Comparison of ENCODE assay signal across 25 mouse cellular contexts in the genomic region with DNA sequence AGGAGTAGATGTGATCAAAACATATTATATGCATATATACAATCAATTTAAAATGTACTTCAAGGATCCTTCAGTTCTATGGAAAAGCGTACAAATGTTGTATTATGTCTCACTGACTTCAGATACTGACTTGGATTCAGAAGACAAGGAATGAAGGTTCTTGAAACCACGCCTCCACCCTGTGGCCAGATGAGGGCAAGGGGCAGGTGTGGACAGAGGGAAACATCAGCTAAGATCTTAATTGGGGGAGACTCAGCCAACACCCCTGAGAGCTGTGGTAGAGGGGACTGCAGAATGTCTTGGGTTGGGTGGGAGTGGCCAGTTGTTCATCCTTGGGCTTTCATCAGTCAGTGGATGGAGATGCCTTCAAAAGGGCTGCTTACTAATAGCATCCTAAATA. TPM values are rescaled to one million over a fixed set of nuclear protein-coding genes. Genes with fewer than 3 reads are reported as not detected.
"Had no signal": no experiment of that assay in that cellular context is flagged by ENCODE, and none has a peak within 500 bp of the region (broad histone marks: within the 10 kb centered on the region; RNA-seq: fewer than 3 reads in every experiment).

No protein-coding gene starts in this region.

- DNase-seq: gastrocnemius, postnatal 36 days; heart, postnatal 14 days; heart, postnatal 4 days; kidney, adult 18-20 months; kidney, adult 8-10 months; kidney, postnatal 10 days; kidney, postnatal 25 days; kidney, postnatal 4 days; left cerebral cortex, postnatal 4 days had no signal

- H3K4me1 ChIP-seq: heart, embryonic 13.5 days; heart, embryonic 15.5 days; hindbrain, embryonic 10.5 days; hindbrain, embryonic 12.5 days; intestine, embryonic 15.5 days; limb, embryonic 15.5 days; liver, embryonic 12.5 days had no signal

- H3K36me3 ChIP-seq: heart, embryonic 13.5 days; heart, embryonic 15.5 days; hindbrain, embryonic 10.5 days; hindbrain, embryonic 12.5 days; intestine, embryonic 15.5 days; limb, embryonic 13.5 days; limb, embryonic 15.5 days; liver, embryonic 12.5 days had no signal

- H3K4me3 ChIP-seq: heart, embryonic 13.5 days; heart, embryonic 15.5 days; hindbrain, embryonic 10.5 days; hindbrain, embryonic 12.5 days; intestine, embryonic 15.5 days; layer of hippocampus, adult 2 months; left cerebral cortex, adult 2 months; limb, embryonic 13.5 days; limb, embryonic 15.5 days; liver, embryonic 12.5 days had no signal

- ATAC-seq: forebrain, embryonic 16.5 days; inflammation-experienced regulatory T-cells, adult 6 months; intestine, embryonic 15.5 days; intestine, postnatal 0 days; liver, embryonic 12.5 days had no signal

- H3K9me3 ChIP-seq: heart, embryonic 13.5 days; heart, embryonic 15.5 days; hindbrain, embryonic 10.5 days; hindbrain, embryonic 12.5 days; intestine, embryonic 15.5 days; limb, embryonic 13.5 days; limb, embryonic 15.5 days; liver, embryonic 12.5 days had no signal

- H3K4me2 ChIP-seq: heart, embryonic 13.5 days; heart, embryonic 15.5 days; hindbrain, embryonic 12.5 days; hindbrain, embryonic 14.5 days; intestine, embryonic 15.5 days; limb, embryonic 13.5 days; limb, embryonic 15.5 days; liver, embryonic 12.5 days had no signal

- H3K27me3 ChIP-seq: heart, embryonic 15.5 days; hindbrain, embryonic 12.5 days; intestine, embryonic 15.5 days; limb, embryonic 15.5 days; liver, embryonic 12.5 days had no signal

- H3K9ac ChIP-seq: heart, embryonic 13.5 days; heart, embryonic 15.5 days; hindbrain, embryonic 12.5 days; hindbrain, embryonic 14.5 days; intestine, embryonic 15.5 days; limb, embryonic 13.5 days; limb, embryonic 15.5 days; liver, embryonic 12.5 days; liver, embryonic 14.5 days had no signal

- H3K27ac ChIP-seq: heart, embryonic 13.5 days; heart, embryonic 15.5 days; hindbrain, embryonic 10.5 days; hindbrain, embryonic 12.5 days; hindbrain, embryonic 14.5 days; intestine, embryonic 15.5 days; layer of hippocampus, adult 2 months; left cerebral cortex, adult 2 months; limb, embryonic 13.5 days; limb, embryonic 15.5 days; liver, embryonic 12.5 days; liver, embryonic 14.5 days had no signal

RNA-seq across cellular contexts. Expression of gene 3425401B19Rik, which starts 30.4 kb away (rescaled TPM):
- total RNA-seq: granulocyte monocyte progenitor cell, adult 5-6 weeks; left cerebral cortex, postnatal 4 days had no signal
- polyA plus RNA-seq: forebrain, embryonic 16.5 days; liver, embryonic 12.5 days; liver, embryonic 14.5 days had no signal
